Mouse (Mus musculus) stomach, postnatal 0 days (tissue): Measurements from ENCODE around the gene Pcna. TPM values are rescaled to one million over a fixed set of nuclear protein-coding genes. Genes with fewer than 3 reads are reported as not detected.
"Not testable (repeated sequence)": the region's sequence is repeated elsewhere in the genome, so short reads cannot be mapped to it uniquely, and the experiment has no call there.

Experiments used
- ATAC-seq: fragments of 200-750 bp; cut with Nextera tagmentation; 2 replicates; pipeline ENCODE4 v1.8.0; 2017; ENCODE audit not compliant: low FRiP score, low TSS enrichment
- DNase-seq: peaks from one replicate; pipeline ENCODE4 v3.0.0-alpha.2; 2016; ENCODE audit warnings: low spot score
- H3K27ac ChIP-seq: fragments of 300-500 bp; sonication (generic); replicated peaks from 2 replicates; pipeline ENCODE4 v1.5.1; 2014; ENCODE audit warnings: mild to moderate bottlenecking, control low read depth
- H3K27me3 ChIP-seq: fragments of 300-500 bp; sonication (generic); 2 replicates; pipeline ENCODE4 v1.6.1; 2014; ENCODE audit warnings: low read length; ENCODE audit not compliant: control insufficient read depth, insufficient read depth
- H3K36me3 ChIP-seq: fragments of 300-500 bp; sonication (generic); 2 replicates; pipeline ENCODE4 v1.6.1; 2014; ENCODE audit warnings: low read length, mixed read lengths; ENCODE audit not compliant: control insufficient read depth, insufficient read depth
- H3K4me1 ChIP-seq: fragments of 300-500 bp; sonication (generic); replicated peaks from 2 replicates; pipeline ENCODE4 v1.6.1; 2014; ENCODE audit warnings: antibody characterized with exemption; ENCODE audit not compliant: control insufficient read depth, insufficient read depth
- H3K4me2 ChIP-seq: fragments of 300-500 bp; sonication (generic); replicated peaks from 2 replicates; pipeline ENCODE4 v1.6.1; 2014; ENCODE audit warnings: low read depth, mild to moderate bottlenecking, control low read depth, moderate library complexity
- H3K4me3 ChIP-seq: fragments of 300-500 bp; sonication (generic); 2 replicates; pipeline ENCODE4 v1.5.1; 2014; ENCODE audit warnings: low read depth, low read length, control low read depth
- H3K9ac ChIP-seq: fragments of 300-500 bp; sonication (generic); 2 replicates; pipeline ENCODE4 v1.6.1; 2014; ENCODE audit warnings: mild to moderate bottlenecking, low read length, control low read depth, mixed read lengths
- H3K9me3 ChIP-seq: fragments of 300-500 bp; sonication (generic); 2 replicates; pipeline ENCODE4 v1.6.1; 2016; ENCODE audit warnings: low read length; ENCODE audit not compliant: control insufficient read depth
- CTCF ChIP-seq: IDR thresholded peaks from 2 replicates; pipeline ENCODE4 v1.5.1; 2016; ENCODE audit warnings: antibody characterized with exemption, low read depth, mild to moderate bottlenecking, moderate library complexity
- EP300 ChIP-seq: optimal IDR thresholded peaks from 2 replicates; pipeline ENCODE3; 2016; ENCODE audit warnings: antibody characterized with exemption
- WGBS: fragments of 180-500 bp; shearing (Covaris S2); extraction: QIAGEN DNeasy Blood & Tissue Kit; methylation state at CpG from one replicate; pipeline ENCODE4 v1.1.7; 2014; 5-methylcytosine and 5-hydroxymethylcytosine counted together
- polyA plus RNA-seq: library from polyadenylated mRNA; unstranded; fragments of >200 nt; fragmentation: Nextera tagmentation; extraction: Ambion mirVana; gene quantifications from 2 replicates; pipeline ENCODE4 v1.2.1, GENCODE M21; 2015

The Pcna gene
- polyA plus RNA-seq, 1 experiment from 2014 or later: 108 TPM

DNA sequence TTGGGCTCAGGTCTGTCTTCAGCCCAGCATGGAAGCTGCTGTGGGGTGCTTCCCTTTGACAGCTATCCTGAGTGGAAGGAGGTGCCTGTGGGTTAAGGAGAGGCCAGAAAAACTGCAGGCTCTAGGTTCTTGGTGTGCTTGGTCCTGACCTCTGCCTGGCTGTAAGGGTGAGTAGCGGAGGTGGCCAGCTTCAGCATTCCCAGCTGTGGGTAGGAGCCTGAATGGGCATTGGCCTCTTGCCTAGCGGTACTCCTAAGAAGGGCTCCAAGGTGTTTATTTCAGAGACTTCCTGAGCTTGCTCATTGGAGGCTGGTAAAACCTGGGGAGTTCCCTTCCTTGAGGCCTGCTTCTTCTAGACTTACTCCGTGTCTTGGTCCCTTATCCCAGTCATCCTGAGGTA, 38.2 kb upstream of the Pcna start:
- no peak for TF ChIP-seq CTCF
- no peak for TF ChIP-seq EP300
- Histone ChIP-seq H3K4me1 (no peaks in the 10 kb centered on the region), H3K27ac (0 out of 2 replicates have a peak overlapping the region, but pooled peaks have one; percentile 2), H3K4me3 (no peak overlapping the region), H3K27me3 (no peaks in the 10 kb centered on the region), H3K4me2 (no peak overlapping the region), H3K9ac (no peak overlapping the region), H3K36me3 (peaks cover 10% of the 10 kb centered on the region), H3K9me3 (no peaks in the 10 kb centered on the region)
- DNase-seq (no peak), ATAC-seq (no peak)
- 73% methylated on average over 3 of the region's 3 CpGs for WGBS

DNA sequence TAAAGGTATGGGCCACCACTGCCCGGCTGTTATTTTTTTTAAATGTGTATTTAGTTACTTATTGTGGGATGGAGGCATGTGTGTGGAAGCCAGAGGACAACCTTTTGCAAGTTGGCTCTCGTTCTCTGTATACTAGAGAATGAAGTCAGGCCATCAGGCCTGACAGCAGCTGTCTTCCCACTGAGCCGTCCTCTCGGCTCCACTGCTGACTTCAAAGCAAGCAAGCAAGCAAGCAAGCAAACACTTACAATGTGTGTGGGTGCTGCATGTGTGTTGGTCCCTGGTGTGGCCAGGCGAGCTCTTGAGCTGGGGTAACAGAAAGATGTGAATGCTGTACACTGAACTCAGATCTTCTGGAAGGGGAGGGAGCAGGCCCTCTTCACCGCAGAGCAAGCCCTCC, 37.7 kb upstream of the Pcna start:
- no peaks in the 10 kb centered on the region for H3K27me3 ChIP-seq
- H3K4me3 ChIP-seq: no peak overlapping the region
- H3K9ac ChIP-seq: no peak overlapping the region
- ATAC-seq (no peak), DNase-seq (no peak)
- WGBS: 68% methylated on average over 6 of the region's 6 CpGs
- no peaks in the 10 kb centered on the region for H3K4me1 ChIP-seq
- H3K9me3 ChIP-seq: no peaks in the 10 kb centered on the region
- peaks cover 10% of the 10 kb centered on the region for H3K36me3 ChIP-seq
- H3K4me2 ChIP-seq: no peak overlapping the region
- 0 out of 2 replicates have a peak overlapping the region, but pooled peaks have one; percentile 2 for H3K27ac ChIP-seq
- TF ChIP-seq EP300 (no peak), CTCF (no peak)

DNA sequence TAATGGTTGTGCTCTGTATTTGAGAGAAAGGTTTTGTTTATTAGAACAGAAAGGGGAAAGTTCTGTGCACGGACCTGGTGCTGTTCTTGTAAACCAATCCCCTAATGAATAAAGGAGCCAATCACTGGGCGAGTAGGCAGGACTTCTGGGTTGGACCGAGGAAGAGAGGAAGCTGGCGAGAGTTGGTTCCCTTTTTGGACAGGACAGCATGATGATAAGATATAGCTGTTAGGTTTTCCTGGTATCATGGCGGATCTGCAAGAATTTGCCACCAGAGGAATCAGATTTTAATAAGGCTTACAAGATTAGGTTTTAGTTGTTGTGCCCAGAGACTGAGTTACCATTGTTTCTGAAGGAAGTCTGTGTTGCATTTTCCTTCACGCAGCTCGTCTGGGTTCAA, 36.1 kb upstream of the Pcna start:
- not testable (repeated sequence) for H3K4me2 ChIP-seq, H3K36me3 ChIP-seq, H3K27ac ChIP-seq, H3K4me3 ChIP-seq, H3K27me3 ChIP-seq, H3K9me3 ChIP-seq, H3K4me1 ChIP-seq, ATAC-seq, H3K9ac ChIP-seq, DNase-seq
- WGBS: 59% methylated on average over 5 of the region's 7 CpGs

DNA sequence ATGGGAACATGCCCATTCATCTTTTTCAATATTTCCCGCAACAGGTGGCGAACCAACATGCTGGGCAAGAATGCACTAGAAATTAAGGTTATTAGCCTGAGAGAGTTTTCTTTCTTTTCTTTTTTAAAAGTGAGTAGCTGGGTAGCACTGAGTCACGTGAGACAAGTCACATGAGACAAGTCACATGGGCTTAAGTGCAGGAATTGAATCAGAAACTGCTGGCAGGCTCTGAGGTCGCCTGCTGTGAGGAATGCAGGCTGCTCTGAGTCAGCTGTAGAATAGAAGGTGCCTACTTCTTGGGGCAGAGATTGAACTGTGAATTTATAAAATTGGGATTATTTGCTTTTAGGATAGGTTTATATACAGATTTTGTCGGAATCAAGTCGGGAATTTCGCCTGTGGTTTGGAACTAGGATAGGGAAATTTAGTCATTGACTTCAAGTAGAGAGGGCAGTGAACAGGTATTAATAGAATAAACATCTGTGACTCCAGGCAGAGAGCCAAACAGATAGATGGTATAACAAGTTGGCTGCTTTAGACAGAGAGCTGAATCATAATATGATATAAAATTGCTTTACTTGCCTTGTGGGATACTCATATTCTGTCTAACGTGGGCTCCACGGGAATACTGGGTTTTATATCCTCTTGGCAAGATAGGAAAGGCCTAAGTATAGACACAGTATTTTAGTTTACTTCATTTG, 33.4 kb upstream of the Pcna start:
- Histone ChIP-seq H3K4me3 (no peak overlapping the region), H3K4me1 (peaks cover 6% of the 10 kb centered on the region), H3K9me3 (no peaks in the 10 kb centered on the region), H3K4me2 (no peak overlapping the region), H3K9ac (no peak overlapping the region), H3K36me3 (no peaks in the 10 kb centered on the region; the same call in 1 of the 2 replicates), H3K27ac (no peak overlapping the region), H3K27me3 (no peaks in the 10 kb centered on the region)
- WGBS: 68% methylated on average over 9 of the region's 9 CpGs
- TF ChIP-seq EP300 (no peak), CTCF (no peak)
- DNase-seq: no peak
- ATAC-seq: no peak

DNA sequence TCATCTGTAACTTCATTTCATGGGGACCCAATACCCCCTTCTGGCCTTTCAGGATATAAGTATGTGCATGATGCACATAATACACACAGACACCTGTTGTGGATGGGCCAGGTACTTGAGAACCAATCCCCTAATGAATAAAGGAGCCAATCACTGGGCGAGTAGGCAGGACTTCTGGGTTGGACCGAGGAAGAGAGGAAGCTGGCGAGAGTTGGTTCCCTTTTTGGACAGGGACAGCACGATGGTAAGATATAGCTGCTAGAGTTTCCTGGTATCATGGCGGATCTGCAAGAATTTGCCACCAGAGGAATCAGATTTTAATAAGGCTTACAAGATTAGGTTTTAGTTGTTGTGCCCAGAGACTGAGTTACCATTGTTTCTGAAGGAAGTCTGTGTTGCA, 32.6 kb upstream of the Pcna start:
- not testable (repeated sequence) for ATAC-seq, H3K4me1 ChIP-seq, H3K4me3 ChIP-seq, H3K27me3 ChIP-seq, H3K36me3 ChIP-seq, H3K4me2 ChIP-seq, H3K9me3 ChIP-seq, DNase-seq, H3K9ac ChIP-seq, H3K27ac ChIP-seq
- 91% methylated on average over 5 of the region's 5 CpGs for WGBS

DNA sequence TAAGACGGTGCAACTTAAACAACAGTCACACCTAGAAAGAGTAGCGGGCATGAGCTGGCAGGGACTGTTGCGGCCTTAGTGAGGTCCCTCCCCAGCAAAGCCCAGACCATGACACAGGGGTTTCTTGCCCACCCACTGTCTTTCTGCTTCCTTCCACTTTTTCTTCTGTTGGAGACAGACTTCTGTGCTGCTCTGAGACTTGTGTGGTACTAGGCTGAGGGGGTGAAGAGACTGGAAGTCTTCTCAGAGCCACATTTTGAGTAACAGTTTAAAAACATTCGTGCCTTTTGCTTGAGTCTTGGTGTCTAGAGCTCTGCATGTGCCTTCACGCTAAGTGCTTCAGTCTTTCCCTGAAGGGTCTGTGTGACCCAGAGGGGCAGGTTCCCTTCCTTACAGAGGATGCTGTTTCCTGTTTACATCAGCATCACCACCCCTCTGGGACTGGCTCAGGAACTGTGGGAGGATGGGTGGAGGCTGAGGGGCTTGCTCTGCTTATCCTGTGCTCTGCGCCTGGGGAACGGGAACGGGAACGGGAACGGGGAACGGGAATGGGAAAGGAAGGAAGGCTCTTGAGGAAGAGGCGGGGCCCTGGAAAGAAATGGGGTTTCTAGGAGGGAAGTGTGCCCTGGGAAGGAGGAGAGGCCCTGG, 31.5 kb upstream of the Pcna start:
- H3K4me3 ChIP-seq: no peak overlapping the region
- no peak for TF ChIP-seq CTCF
- no peak for TF ChIP-seq EP300
- no peaks in the 10 kb centered on the region; the same call in 1 of the 2 replicates for H3K36me3 ChIP-seq
- 0 out of 2 replicates have a peak overlapping the region, but pooled peaks have one; percentile 8 for H3K4me2 ChIP-seq
- peaks cover 7% of the 10 kb centered on the region for H3K4me1 ChIP-seq
- H3K27ac ChIP-seq: peak overlapping the region; percentile 69
- no peak overlapping the region for H3K9ac ChIP-seq
- no peaks in the 10 kb centered on the region for H3K9me3 ChIP-seq
- ATAC-seq (peak; percentile 64; the same call in 1 of the 2 replicates), DNase-seq (no peak)
- no peaks in the 10 kb centered on the region for H3K27me3 ChIP-seq
- 66% methylated on average over 12 of the region's 12 CpGs for WGBS
